Mouse (Mus musculus) skeletal muscle tissue, postnatal 0 days (tissue): ENCODE data around the gene Olfr881. TPM values are rescaled to one million over a fixed set of nuclear protein-coding genes. Genes with fewer than 3 reads are reported as not detected.

Source experiments
- polyA plus RNA-seq: library from polyadenylated mRNA; unstranded; fragments of >200 nt; fragmentation: Nextera tagmentation; extraction: Ambion mirVana; gene quantifications from 2 replicates; pipeline ENCODE4 v1.2.1, GENCODE M21; 2015

The Olfr881 gene
- not detected in 2 replicates for polyA plus RNA-seq

GRCm38 (mm10) chr9:37991525-37991924, at the start of gene Olfr881:
Gene Olfr881 (plus strand): TSS chr9:37991825.

DNA sequence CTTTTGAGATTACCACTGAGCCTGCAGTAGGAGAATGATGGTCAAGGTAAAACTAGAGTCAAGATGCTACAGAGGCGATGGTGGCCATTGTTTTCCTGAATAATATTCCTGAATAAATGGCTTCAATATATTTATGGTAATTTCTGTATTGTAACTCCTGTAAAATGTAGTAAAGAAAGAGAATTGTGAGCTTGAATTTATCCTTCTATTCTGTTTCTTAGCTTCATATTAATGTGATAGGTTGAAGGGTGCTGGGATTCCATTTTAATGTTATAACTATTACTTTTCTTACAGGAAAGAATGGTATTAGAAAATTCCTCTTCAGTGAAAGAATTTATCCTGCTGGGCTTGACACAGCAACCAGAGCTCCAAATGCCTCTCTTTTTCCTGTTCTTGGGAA, 33.9 kb downstream of the Olfr881 start, which contains the start of gene Olfr883:
Olfr883 (plus strand) TSS at position 301 of the 400 bp plus-strand sequence.

Other genes starting within 250 kb of the Olfr881 start
- gene Olfr874, start 246.7 kb upstream of the Olfr881 start, polyA plus RNA-seq: not detected in 2 replicates
- not detected in 2 replicates for gene Olfr875, start 220.0 kb upstream of the Olfr881 start, polyA plus RNA-seq
- not detected in 2 replicates for gene Olfr876, start 188.8 kb upstream of the Olfr881 start, polyA plus RNA-seq
- gene Olfr877, start 137.6 kb upstream of the Olfr881 start, polyA plus RNA-seq: not detected in 2 replicates
- not detected in 2 replicates for gene Olfr145, start 95.1 kb upstream of the Olfr881 start, polyA plus RNA-seq
- gene Olfr878, start 74.0 kb upstream of the Olfr881 start, polyA plus RNA-seq: not detected in 2 replicates
- not detected in 2 replicates for gene Olfr883, start 34.0 kb downstream of the Olfr881 start, polyA plus RNA-seq
- not detected in 2 replicates for gene Olfr884, start 54.7 kb downstream of the Olfr881 start, polyA plus RNA-seq
- gene Olfr885, start 69.5 kb downstream of the Olfr881 start, polyA plus RNA-seq: not detected in 2 replicates
- not detected in 2 replicates for gene Olfr887, start 92.2 kb downstream of the Olfr881 start, polyA plus RNA-seq
- not detected in 2 replicates for gene Olfr888, start 116.3 kb downstream of the Olfr881 start, polyA plus RNA-seq
- gene Olfr889, start 123.4 kb downstream of the Olfr881 start, polyA plus RNA-seq: 0.02 and 0.03 TPM in 2 replicates
- gene Olfr890, start 150.7 kb downstream of the Olfr881 start, polyA plus RNA-seq: not detected in 2 replicates
- not detected in 2 replicates for gene Olfr891, start 189.0 kb downstream of the Olfr881 start, polyA plus RNA-seq
- not detected in 2 replicates for gene Olfr893, start 216.5 kb downstream of the Olfr881 start, polyA plus RNA-seq
- gene Olfr894, start 226.2 kb downstream of the Olfr881 start, polyA plus RNA-seq: not detected in 2 replicates